Mouse (Mus musculus) adrenal gland, adult 18-20 months (tissue): Measurements from ENCODE around the gene Alg9. TPM values are rescaled to one million over a fixed set of nuclear protein-coding genes. Genes with fewer than 3 reads are reported as not detected.

Experiments used
- DNase-seq, 2 experiments: peaks; one replicate each; pipeline ENCODE4 v3.0.0; 2021 to 2022; ENCODE audit warnings: low spot score in 2 of 2
- total RNA-seq, 2 experiments: library from RNA; stranded (reverse); gene quantifications; 1 replicate in 1 of 2; 2 replicates in 1 of 2; pipeline ENCODE4 v1.2.3; 2021

Alg9 gene
- total RNA-seq, 2 experiments from 2014 or later: 22.2 to 30.1 TPM

- DNase-seq: no peak
Measured at GRCm38 (mm10) chr9:50753947-50754346, 20.9 kb upstream of the Alg9 start.

- no peak for DNase-seq
Measured at GRCm38 (mm10) chr9:50756711-50757110, 18.1 kb upstream of the Alg9 start.

GRCm38 (mm10) chr9:50761520-50762243, 13.1 kb upstream of the Alg9 start:
- DNase-seq: no peak

- DNase-seq: no peak
Measured at GRCm38 (mm10) chr9:50763331-50763730, 11.5 kb upstream of the Alg9 start.

GRCm38 (mm10) chr9:50767531-50768106, 7.2 kb upstream of the Alg9 start:
- DNase-seq: no peak

DNA sequence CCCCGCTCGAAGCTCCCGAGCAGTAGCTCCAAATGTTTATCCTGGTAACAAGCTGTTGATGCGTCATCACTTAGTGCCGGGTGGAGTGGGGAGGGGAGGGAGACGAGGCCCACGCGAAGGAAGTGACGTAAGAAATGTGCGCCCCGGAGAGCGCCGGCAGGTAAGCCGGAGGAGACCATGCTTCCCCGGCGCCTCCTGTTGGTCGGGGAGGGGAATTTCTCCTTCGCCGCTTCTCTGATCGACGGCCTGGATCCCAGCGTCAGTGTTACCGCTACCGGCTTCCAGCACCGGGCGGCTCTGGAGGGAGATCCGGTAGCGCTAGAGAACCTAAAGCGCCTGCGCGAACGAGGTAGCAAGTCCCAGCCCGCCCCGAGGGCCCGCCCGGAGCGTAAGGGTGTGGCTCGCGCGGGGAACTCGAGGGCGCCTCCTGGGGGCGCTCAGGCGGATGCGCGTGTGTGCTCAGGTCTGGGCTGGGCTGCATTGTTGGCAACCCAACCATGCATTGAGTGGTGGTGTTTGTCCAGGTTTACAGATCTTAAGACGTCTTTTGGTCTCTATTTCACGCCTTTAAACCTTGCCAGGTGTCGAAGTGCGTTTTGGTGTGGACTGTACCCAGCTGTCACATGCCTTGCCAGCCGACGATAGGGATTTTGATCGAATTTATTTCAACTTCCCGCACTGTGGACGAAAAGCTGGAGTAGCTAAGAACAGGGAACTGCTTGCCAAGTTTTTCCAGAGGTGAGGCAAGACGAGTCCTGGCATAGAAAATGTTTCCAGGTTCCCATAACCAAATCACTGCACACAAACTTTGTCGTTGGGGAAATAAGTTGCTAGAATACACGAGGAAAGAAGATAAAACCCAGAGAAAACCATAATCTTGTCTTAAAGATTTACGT, 6.5 kb upstream of the Alg9 start, which contains the start of gene Fdxacb1:
TSS of gene Fdxacb1 (plus strand) at position 130 of the 896 bp plus-strand sequence.
- DNase-seq: peak; percentile 96

- DNase-seq: no peak
Measured at GRCm38 (mm10) chr9:50770011-50770410, 4.8 kb upstream of the Alg9 start.

DNA sequence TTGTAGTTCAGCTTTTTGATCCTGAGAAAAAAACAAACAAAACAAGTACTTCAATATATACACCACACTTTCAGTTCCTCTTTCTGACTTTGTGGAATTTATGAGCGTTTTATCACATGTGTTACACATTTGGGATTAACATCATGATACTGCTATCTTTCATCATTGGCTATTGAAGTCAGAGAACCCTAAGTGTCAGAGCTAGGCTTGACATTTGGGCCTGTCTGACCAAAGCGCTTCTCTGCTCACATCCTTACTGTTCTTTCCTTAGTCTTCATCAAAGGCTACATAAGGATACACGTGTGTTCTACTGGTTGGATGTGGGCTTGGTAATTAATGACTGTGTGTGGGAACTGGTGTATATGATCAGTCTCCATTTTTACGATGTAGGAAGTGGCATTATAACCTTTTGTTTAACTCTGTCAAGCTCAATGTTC, 775 bp upstream of the Alg9 start:
- no peak for DNase-seq

DNA sequence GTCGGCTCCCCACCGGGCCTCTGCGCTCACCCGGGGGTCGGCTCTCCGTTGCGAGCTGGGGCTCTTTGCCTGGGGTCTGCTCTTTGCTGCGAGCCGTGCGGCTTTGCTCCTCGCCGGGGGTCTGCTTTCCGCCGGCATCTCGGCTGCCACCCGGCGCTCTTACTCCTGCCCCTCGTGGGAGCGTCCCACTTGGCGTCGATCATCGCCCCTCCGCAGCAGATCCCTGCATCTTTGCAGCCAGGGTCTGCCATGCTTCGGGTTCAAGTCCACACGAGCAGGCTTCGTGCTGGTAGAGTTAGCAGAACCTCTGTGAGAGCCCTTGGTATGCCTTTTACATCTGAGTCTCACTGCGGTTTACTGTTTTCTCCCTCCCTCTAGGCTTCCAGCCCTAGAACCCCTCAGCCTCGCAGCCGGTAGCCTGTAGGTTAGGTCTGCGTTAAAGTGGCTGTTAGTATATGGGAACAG, 875 bp downstream of the Alg9 start:
- no peak for DNase-seq

GRCm38 (mm10) chr9:50776162-50776760, 1.4 kb downstream of the Alg9 start:
- DNase-seq: no peak

DNA sequence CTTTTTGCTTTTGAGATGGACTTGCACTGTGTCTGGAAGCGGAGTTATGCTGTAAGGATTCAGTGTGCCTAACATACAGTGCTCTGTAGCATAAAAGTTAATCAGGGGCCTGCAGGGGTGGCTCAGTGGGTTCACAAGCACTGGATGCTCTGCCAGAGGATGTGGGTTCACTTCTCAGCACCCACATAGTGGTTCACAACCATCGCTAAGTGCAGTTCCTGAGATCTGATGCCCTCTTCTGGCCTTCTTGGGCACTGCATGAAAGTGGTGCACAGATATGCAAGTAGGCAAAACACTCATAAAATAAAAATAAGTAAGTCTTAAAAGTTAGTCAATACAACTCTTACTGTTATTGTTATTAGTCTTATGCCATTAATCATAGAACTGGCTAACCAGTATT, 7.3 kb downstream of the Alg9 start:
- peak; percentile 23 to 50 for DNase-seq

GRCm38 (mm10) chr9:50795266-50795665, 20.4 kb downstream of the Alg9 start:
- DNase-seq: no peak

GRCm38 (mm10) chr9:50796776-50797175, 22.0 kb downstream of the Alg9 start:
- no peak for DNase-seq

- DNase-seq: no peak
Measured at GRCm38 (mm10) chr9:50797641-50798040, 22.8 kb downstream of the Alg9 start.

DNA sequence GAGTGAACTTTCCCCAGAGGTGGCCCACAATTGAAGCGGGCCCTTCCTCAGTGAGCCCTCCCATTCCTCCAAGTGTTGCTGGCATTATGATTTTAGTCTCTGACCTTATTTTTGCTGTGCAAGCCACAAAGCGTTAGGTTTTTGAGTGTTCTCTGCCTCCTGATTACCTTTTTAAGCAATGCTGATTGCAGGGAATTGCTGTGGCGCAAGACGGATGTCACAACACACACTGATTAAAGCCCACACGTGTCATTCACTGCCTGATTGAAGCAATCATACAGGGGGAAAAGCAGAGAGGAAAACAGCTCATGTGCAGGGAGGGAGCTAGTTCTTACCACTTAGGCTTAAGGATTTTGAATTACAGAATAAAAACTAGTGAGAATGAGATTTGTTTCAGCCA, 23.5 kb downstream of the Alg9 start:
- DNase-seq: peak in 1 of 2 experiments; percentile 11

DNA sequence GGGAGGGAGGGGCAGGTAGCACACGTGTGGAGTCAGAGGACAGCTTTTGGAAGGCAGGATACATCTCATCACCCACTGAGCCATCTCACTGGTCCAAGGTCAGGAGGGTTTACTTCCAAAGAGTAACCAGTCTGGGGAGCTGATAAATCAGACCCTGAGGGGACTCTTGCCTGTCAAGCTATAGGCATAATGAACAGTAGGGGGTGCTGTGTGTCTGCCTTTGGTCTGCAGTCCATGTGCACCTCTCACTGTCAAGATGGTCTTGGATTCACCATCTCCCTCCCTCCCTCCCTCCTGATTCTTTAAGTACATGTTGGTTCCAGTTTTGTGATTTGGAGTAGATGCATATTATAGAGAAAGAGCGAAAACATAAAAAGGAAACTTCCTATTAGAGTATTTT, 26.2 kb downstream of the Alg9 start:
- DNase-seq: no peak

DNA sequence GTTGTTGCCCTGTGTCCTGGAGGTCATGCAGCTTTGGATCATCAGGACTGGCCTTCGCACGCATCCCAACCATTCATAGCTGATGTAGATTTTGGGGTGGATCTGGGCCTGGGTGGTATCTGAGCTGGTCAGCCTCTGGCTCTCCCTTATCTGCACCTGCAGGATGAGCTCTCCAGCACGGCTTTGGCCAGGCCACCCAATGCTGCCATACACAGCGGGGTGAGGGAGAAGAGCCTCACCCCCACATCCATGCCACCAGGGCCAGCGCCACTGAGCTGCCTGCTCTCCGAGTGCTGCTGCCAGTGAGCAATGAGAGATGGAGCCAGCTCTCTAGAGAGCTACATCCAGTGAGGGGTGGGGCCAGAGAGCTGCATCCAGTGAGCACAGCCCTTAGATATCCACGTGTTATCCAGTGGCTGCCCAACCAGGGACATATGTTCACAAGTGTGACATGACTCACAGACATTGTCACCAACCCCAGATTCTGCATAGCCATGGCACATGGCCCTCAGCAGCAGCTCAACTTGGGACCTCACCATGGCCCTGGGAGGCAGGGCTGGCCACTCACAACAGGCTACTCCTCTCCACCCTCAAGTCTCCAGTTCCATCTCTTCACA, 28.3 kb downstream of the Alg9 start:
- DNase-seq: no peak

DNA sequence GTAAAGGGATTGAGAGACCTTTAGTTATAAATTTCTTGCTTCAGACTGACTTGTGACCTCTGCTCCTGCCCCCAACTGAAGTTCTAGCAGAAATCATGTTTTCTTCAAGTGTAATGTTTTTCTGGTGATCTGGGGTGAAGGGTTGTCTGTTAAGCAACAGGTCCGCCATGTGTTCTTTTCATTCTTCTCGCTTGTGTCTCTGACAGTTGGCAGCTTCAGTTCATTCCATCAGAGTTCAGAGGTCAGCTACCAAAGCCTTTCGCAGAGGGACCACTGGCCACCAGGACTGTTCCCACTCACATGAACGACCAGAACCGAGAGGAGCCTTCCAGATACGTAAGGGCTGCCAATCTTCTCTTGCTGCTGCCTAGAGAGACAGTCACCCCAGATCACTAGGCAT, 33.7 kb downstream of the Alg9 start:
- DNase-seq: no peak

DNA sequence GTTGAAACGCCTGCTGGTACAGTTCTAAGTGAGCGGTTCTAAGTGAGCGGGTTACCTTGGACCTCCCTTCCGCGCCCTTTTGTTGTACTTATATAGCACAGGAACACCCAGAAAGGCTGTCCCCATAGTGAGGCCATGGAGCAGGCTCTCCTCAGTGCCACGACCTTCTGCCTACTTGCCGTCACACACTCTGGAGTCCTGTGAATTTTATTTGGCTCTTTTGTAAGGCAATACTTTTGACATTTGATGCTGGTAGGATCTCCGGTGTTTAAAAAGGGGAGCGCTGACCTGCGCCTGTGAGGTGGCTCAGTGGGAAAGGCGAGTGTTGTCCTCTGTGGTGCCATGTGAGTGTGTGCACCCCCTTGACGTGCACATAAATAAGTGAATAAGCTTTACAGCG, 34.3 kb downstream of the Alg9 start:
- DNase-seq: no peak

- DNase-seq: no peak
Measured at GRCm38 (mm10) chr9:50811187-50811586, 36.4 kb downstream of the Alg9 start.

GRCm38 (mm10) chr9:50811746-50812145, 36.9 kb downstream of the Alg9 start:
- no peak for DNase-seq
